Mouse (Mus musculus) ES-E14 (cell line): ENCODE results near the gene R3hdm2. TPM values are rescaled to one million over a fixed set of nuclear protein-coding genes. Genes with fewer than 3 reads are reported as not detected.

Experiments
- DNase-seq: peaks from one replicate; pipeline ENCODE4 v3.0.0-alpha.2; 2013; ENCODE audit warnings: low read depth, low spot score
- H3K27ac ChIP-seq: 2 replicates; pipeline ENCODE4 v1.5.1; 2012; ENCODE audit warnings: low read depth, mild to moderate bottlenecking, low read length, moderate library complexity, mixed read lengths; ENCODE audit not compliant: poor library complexity, insufficient read depth, severe bottlenecking
- H3K36me3 ChIP-seq: 2 replicates; pipeline ENCODE4 v1.6.1; 2012; ENCODE audit warnings: mild to moderate bottlenecking, low read length, moderate library complexity, mixed read lengths; ENCODE audit not compliant: control insufficient read depth, poor library complexity, insufficient read depth, severe bottlenecking
- H3K4me1 ChIP-seq, 2 experiments: fragments of 150-350 bp in 1 of 2; sonication (generic) in 1 of 2; 2 replicates each; pipeline ENCODE4 v1.6.1; 2012; ENCODE audit warnings: low read length in 2 of 2, mild to moderate bottlenecking in 1 of 2, mixed read lengths in 1 of 2; ENCODE audit not compliant: control insufficient read depth in 2 of 2, insufficient read depth in 2 of 2, poor library complexity in 1 of 2
- H3K4me3 ChIP-seq, 2 experiments: fragments of 150-350 bp in 1 of 2; sonication (generic) in 1 of 2; 2 replicates each; pipeline ENCODE4 v1.5.1; 2012; ENCODE audit warnings: low read length in 2 of 2, low read depth in 1 of 2, mild to moderate bottlenecking in 1 of 2, mixed read lengths in 1 of 2; ENCODE audit not compliant: insufficient read depth in 1 of 2, poor library complexity in 1 of 2, severe bottlenecking in 1 of 2
- H3K9ac ChIP-seq: 2 replicates; pipeline ENCODE4 v1.6.1; 2012; ENCODE audit warnings: low read depth, mild to moderate bottlenecking, low read length, mixed read lengths; ENCODE audit not compliant: poor library complexity, insufficient read depth, severe bottlenecking
- H3K9me3 ChIP-seq: fragments of 150-350 bp; sonication (generic); 2 replicates; pipeline ENCODE4 v1.6.1; 2012; ENCODE audit warnings: low read depth, mild to moderate bottlenecking, low read length; ENCODE audit not compliant: control insufficient read depth, insufficient read depth
- CHD2 ChIP-seq: IDR thresholded peaks from 2 replicates; pipeline ENCODE4 v1.6.1; 2014; ENCODE audit warnings: mild to moderate bottlenecking, low read depth, low read length, inconsistent platforms
- HCFC1 ChIP-seq: IDR thresholded peaks from 2 replicates; pipeline ENCODE4 v1.6.1; 2012; ENCODE audit warnings: low read length, inconsistent platforms, borderline replicate concordance; ENCODE audit not compliant: insufficient read depth
- MAFK ChIP-seq: IDR thresholded peaks from 2 replicates; pipeline ENCODE4 v1.6.1; 2014; ENCODE audit warnings: mild to moderate bottlenecking, low read depth, low read length, inconsistent platforms; ENCODE audit not compliant: insufficient read depth
- ZC3H11A ChIP-seq: IDR thresholded peaks from 2 replicates; pipeline ENCODE4 v1.6.1; 2012; ENCODE audit warnings: low read depth, mild to moderate bottlenecking, inconsistent platforms, low read length, borderline replicate concordance
- ZNF384 ChIP-seq: IDR thresholded peaks from 2 replicates; pipeline ENCODE4 v1.6.1; 2012; ENCODE audit warnings: low read depth, low read length, inconsistent platforms
- in situ Hi-C, 2 experiments: fragments of 600-800 bp; cut with MboI; formaldehyde crosslinking; loops; one replicate each; pipeline ENCODE4 v1.15.1; 2025; ENCODE audit warnings: low sequenced_read_pairs in 2 of 2, inconsistent platforms in 1 of 2; ENCODE audit not compliant: unreplicated experiment in 2 of 2
- total RNA-seq: library from RNA; depleted of rRNA; stranded (reverse); fragments of 300-350 nt; gene quantifications from 2 replicates; pipeline ENCODE4 v1.2.3, GENCODE M21; 2012

Gene R3hdm2
- total RNA-seq, 1 experiment: 25.5 TPM

DNA sequence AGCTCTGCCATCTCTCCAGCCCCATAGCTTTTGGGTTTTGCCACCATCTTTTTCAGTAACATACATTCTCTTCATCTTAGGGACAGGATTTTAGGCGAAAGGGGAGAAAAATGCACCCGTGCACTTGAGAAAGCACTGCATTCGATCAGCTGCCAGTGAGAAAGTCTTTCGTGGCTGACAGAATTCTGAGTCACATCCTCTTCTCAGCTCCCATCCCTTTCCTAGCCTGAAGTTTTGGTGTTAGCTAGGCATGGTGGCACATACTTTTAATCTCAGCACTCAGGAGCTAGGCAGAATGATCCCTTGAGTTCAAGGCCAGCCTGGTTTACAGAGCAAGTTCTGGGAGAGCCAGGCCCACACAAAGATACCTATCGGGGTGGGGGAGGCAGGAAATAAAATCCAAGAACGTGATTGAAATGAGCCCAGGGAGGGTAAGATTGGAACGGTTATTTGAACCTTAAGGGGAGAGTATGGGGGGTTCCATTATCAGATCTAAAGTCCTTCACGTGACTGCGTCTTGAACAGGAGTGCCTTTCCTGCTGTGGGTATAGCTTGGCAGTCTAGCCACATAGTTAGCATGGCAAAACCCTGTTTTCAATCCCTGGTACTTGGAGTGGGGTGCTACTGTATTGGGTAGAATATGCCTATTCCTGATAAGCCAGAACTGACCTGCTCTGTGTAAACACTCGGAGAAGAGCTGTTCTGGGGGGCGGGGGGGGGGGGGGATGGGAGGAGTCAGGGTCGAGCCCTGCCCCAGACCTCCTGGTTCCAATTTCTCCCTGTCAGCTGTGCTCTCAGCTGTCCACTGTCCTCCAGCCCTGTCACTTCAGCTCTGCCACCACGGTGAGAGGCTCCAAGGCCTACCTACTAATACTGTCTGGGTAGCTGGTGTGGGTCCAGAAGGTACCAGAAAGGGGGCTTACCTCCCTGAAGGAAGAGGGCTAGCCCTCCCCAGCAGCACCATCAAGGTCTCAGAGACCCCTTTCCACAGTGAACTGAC is 121.1 kb downstream of the R3hdm2 start, which contains the start of gene Stac3:
Gene Stac3 (plus strand): TSS at position 793 of the 1,000 bp plus-strand sequence.
- Histone ChIP-seq H3K27ac (no peak within 1 kb of the TSS), H3K4me1 (no peaks in the 10 kb centered on the region), H3K36me3 (peaks cover 13% of the 10 kb centered on the region; the same call in 1 of the 2 replicates), H3K9ac (no peak within 1 kb of the TSS), H3K4me3 (no peak within 1 kb of the TSS), H3K9me3 (no peaks in the 10 kb centered on the region)
- in situ Hi-C loops: no loop called here
- TF ChIP-seq MAFK: no peak
- no peak for TF ChIP-seq ZC3H11A
- TF ChIP-seq CHD2: no peak
- no peak for TF ChIP-seq HCFC1
- no peak for TF ChIP-seq ZNF384
- no peak for DNase-seq

DNA sequence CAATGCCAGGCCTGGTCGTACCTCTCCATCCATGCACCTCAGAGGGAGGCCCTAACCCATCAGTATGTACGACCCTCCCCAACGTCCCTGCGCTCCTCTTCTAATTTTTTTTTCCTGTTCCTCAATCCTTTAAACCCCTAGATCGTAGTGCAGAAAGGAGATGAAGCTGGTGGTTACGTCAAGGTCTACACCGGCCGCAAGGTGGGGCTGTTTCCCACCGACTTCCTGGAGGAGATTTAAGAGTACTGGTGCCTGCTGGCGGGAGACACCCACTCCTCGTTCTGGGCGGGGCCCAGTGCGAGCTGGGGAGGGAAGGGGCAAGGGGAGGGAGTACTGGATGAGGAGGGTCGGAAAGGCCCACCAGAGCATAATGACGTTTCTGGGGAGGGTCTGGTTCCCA is 128.1 kb downstream of the R3hdm2 start:
- Histone ChIP-seq H3K9ac (no peak overlapping the region; the same call in 1 of the 2 replicates), H3K36me3 (no peaks in the 10 kb centered on the region), H3K4me3 (peak overlapping the region; percentile 70 to 88), H3K9me3 (no peaks in the 10 kb centered on the region), H3K4me1 (peaks cover 5 to 22% of the 10 kb centered on the region in 2 experiments), H3K27ac (no peak overlapping the region)
- in situ Hi-C loops: no loop called here
- peak; percentile 51; the same call in 1 of the 2 replicates for TF ChIP-seq ZNF384
- 0 out of 2 replicates have a peak, but pooled peaks have one; percentile 11 for TF ChIP-seq CHD2
- TF ChIP-seq MAFK: no peak
- DNase-seq: peak; percentile 89

DNA sequence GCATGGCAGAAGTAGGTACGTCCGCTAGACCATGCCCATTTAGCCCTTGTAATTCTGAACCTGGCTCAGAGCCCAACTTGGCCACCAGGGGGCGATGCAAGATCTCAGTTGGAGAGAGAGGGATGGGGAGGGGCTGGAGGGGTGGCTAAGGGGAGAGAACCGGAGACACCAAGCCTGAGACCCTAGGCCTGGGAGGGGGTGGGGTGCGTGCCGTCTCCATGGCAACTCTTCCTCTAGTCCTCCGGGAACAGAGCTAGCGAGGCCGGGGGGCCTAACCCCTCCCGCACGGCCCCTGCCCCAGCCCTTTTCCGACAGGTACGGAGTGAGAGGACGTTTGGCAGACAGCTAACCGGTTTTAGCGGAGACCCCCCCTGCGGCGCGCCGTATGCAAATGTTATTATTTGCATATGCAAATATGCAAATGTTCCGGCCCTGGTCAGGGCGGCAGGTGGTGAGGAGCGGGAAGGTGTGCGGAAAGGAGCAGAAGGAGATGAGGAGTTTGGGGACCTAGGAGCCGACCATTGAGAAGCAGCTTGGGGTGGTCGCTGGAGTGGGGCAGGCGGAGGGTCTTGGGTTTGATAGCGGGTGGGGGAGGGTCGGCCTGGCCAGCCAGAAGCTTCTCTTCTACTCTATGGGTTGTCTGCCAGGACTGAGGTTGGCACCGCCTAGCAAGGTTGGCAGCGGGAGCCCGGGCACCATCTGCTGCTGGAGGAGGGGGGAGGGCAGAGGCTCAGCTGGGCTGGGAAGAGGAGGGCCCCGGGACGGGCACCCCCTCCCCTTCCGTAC is 129.1 kb downstream of the R3hdm2 start:
- Histone ChIP-seq H3K36me3 (no peaks in the 10 kb centered on the region), H3K9me3 (no peaks in the 10 kb centered on the region), H3K27ac (peak overlapping the region; percentile 76; the same call in 1 of the 2 replicates), H3K9ac (peak overlapping the region; percentile 35; the same call in 1 of the 2 replicates), H3K4me3 (peak overlapping the region; percentile 70 to 88), H3K4me1 (peaks cover 5 to 30% of the 10 kb centered on the region in 2 experiments)
- in situ Hi-C loops: no loop called here
- peak; percentile 99 for DNase-seq
- TF ChIP-seq ZC3H11A (0 out of 2 replicates have a peak, but pooled peaks have one; percentile 35), HCFC1 (peak; percentile 61; the same call in 1 of the 2 replicates), MAFK (no peak), CHD2 (no peak), ZNF384 (no peak)

DNA sequence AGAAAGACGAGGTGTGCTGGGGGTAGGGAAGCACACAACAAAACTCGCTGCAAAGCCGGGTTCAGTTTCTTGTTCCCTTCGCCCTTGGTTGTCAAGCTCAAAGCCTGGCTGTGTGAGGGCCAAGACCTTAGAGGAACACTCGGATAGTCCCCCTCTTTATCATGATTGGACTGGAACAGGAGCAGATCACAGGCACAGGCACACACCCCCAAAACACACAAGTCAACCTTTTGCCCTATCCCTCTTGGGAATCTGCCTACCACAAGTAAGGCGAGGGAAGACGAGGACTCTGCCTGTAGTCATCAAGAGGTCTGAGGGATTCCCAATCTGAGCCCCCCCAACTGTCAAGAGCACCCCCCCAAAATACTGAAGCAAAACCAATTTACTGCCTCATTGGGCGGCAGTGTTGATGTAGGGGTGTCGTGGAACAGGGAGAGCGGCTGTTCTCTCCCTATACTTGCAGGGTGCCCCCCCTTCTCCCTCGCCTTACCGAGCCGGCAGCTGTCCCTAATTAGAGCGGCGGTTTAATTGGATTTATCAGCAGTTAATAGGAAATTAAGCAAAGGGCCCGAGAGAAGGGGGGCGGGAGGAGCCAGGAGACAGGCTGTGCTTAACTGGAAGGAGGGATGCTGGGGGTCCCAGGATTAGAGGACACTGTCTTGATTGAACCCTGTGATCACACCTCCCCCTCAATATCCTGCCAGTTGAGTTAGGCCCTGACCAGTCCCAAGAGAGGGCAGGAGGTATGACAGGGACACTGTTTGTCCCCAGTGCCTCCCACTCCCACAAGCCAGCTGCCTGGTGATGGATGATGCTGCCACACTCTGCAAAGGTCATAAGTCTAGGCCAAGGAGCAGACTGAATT is 129.9 kb downstream of the R3hdm2 start:
- Histone ChIP-seq H3K9ac (0 out of 2 replicates have a peak overlapping the region, but pooled peaks have one; percentile 17), H3K27ac (no peak overlapping the region), H3K36me3 (no peaks in the 10 kb centered on the region), H3K4me1 (peaks cover 5 to 38% of the 10 kb centered on the region in 2 experiments), H3K9me3 (no peaks in the 10 kb centered on the region), H3K4me3 (peak overlapping the region; percentile 70 to 88; a peak in 3 of 4 replicates)
- TF ChIP-seq MAFK (no peak), ZC3H11A (no peak), ZNF384 (no peak), HCFC1 (no peak), CHD2 (no peak)
- in situ Hi-C loops: no loop called here
- DNase-seq: no peak
